Mouse (Mus musculus): ENCODE results near the gene Polh. TPM values are rescaled to one million over a fixed set of nuclear protein-coding genes. Genes with fewer than 3 reads are reported as not detected.

Polh gene
- total and polyA plus RNA-seq, 3 experiments = 22.2 to 30.8 TPM; not detected in 1

DNA sequence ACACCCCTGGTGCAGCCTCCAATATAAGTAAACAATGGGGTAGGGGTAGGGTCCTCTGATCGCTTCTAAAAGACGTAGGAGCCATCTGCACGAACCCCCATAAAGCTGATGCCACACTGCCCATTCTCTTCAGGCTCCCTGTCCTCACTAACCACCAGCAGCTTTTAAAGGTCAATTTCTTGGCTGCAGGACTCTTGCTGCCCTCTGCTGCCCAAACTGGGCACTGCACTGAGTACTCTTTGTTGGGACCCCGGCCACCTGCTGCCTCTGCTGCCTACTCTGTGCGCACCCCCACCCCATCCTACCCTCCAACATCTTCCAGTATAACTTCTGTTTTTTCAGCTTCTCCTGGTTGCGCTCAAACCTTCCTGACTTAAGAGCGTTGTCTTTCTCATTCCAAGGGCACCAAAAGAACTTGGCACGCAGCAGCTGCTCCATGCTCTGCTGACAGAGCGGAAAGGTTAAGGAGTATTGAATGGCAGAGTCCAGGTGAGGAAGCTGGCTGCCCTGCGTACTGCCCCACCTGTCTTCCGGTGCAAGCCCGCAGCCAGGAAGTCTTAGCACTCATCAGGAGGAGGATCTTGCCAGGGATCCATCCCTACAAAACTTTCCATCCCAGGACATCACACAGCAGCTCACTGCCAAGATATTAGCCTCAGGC, 70.3 kb downstream of the Polh start:
- Histone ChIP-seq H3K9me3 (replicated peaks; ENCODE audit: insufficient read depth, low read length) (no peaks in the 10 kb centered on the region), H3K4me1 (ENCODE audit: control insufficient read depth in 1 of 2, insufficient read depth in 2 of 2, low read length in 2 of 2) (peaks cover 2 to 13% of the 10 kb centered on the region in 2 experiments; a peak in 3 of 4 replicates), H3K27me3 (ENCODE audit: control insufficient read depth in 1 of 2, insufficient read depth in 2 of 2, low read length in 2 of 2) (no peaks in the 10 kb centered on the region), H3K9ac (ENCODE audit: control insufficient read depth, low read depth, low read length, poor library complexity, severe bottlenecking) (no peak overlapping the region), H3K36me3 (ENCODE audit: control insufficient read depth in 1 of 2, insufficient read depth in 2 of 2, low read length in 2 of 2) (peaks cover 0 to 6% of the 10 kb centered on the region in 2 experiments; a peak in 3 of 4 replicates), H3K4me3 (ENCODE audit: control insufficient read depth in 1 of 2, insufficient read depth in 1 of 2, low read depth in 2 of 2, low read length in 2 of 2) (no peak overlapping the region), H3K27ac (ENCODE audit: control insufficient read depth, low read depth, low read length) (no peak overlapping the region), H3K79me2 (ENCODE audit: control insufficient read depth, insufficient read depth, low read length, poor library complexity) (no peaks in the 10 kb centered on the region)
- DNase-seq (ENCODE audit: low read depth, low spot score) = peak; percentile 65
- TF ChIP-seq MAFK (IDR thresholded peaks at IDR 0.05; ENCODE audit: borderline replicate concordance, low read depth, low read length) = no peak
- TF ChIP-seq MXI1 (IDR thresholded peaks at IDR 0.05; ENCODE audit: low read depth, low read length) = no peak
- TF ChIP-seq SMC3 (IDR thresholded peaks at IDR 0.05; ENCODE audit: low read depth, low read length) = peak; percentile 90
- TF ChIP-seq CTCF (IDR thresholded peaks at IDR 0.05 in 2 of 3, conservative IDR thresholded peaks at IDR 0.05 in 1 of 3; ENCODE audit: control insufficient read depth in 1 of 3, insufficient read depth in 1 of 3, low read depth in 2 of 3, low read length in 3 of 3, poor library complexity in 1 of 3, severe bottlenecking in 1 of 3) = peak; percentile 82 to 90 (median 87)
- TF ChIP-seq SIN3A (IDR thresholded peaks at IDR 0.05; ENCODE audit: low read length) = peak; percentile 38; the same call in 1 of the 2 replicates
- TF ChIP-seq MYB (IDR thresholded peaks at IDR 0.05; ENCODE audit: low read depth, low read length) = no peak
- TF ChIP-seq CHD2 (IDR thresholded peaks at IDR 0.05; ENCODE audit: low read length) = no peak
- peak; percentile 90 for TF ChIP-seq RAD21 (IDR thresholded peaks at IDR 0.05; ENCODE audit: low read depth, low read length)
- TF ChIP-seq ZC3H11A (IDR thresholded peaks at IDR 0.05; ENCODE audit: low read depth, low read length) = peak; percentile 89
- TF ChIP-seq GABPA (IDR thresholded peaks at IDR 0.05; ENCODE audit: low read depth, low read length) = no peak

DNA sequence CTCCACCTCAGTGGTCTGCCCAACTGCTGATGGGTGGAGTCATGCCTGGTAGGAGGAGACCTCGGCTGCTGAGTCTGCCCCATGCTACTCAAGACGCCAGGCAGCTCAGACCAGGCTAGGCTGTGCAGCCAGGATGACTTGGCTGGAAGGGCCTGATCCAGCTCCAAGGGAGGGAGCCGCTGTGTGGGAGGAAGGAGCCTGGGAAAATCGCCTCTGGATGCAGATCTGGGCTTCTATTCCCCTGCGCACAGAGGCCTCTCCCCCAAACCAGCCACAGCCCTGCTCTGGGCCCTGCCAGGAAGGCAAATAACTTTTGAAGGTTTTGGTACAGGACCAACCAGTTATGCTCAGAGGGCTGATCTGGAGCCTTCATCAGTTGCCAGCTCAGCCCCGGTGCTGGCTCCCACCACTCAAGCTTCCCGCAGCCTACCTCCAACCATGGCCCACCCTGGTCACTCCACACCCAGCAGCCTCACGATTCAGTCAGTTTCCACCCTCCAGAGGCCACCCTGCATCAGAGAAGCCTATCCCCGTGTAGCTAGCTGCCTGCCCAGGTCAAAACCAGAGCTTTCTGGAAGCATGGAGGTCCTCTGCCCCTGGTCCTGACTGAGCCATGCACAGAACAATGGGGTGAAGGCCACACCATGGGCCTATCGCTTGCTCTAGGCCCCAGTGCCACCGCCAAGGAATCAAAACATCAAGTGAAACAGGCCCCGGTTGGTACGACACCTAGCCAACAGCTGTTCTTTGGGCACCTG, 72.5 kb downstream of the Polh start:
- 0 out of 2 replicates have a peak, but pooled peaks have one; percentile 8 for TF ChIP-seq POLR2AphosphoS2 (IDR thresholded peaks at IDR 0.05; ENCODE audit: low read length)
- TF ChIP-seq GATA1 (IDR thresholded peaks at IDR 0.05; ENCODE audit: low read depth, low read length) = no peak
- Histone ChIP-seq H3K79me2 (ENCODE audit: control insufficient read depth, insufficient read depth, low read length, poor library complexity) (no peaks in the 10 kb centered on the region), H3K4me1 (ENCODE audit: control insufficient read depth in 1 of 2, insufficient read depth in 2 of 2, low read length in 2 of 2) (peaks cover 2 to 13% of the 10 kb centered on the region in 2 experiments; a peak in 3 of 4 replicates), H3K4me3 (ENCODE audit: control insufficient read depth in 1 of 2, insufficient read depth in 1 of 2, low read depth in 2 of 2, low read length in 2 of 2) (no peak overlapping the region), H3K36me3 (ENCODE audit: control insufficient read depth in 1 of 2, insufficient read depth in 2 of 2, low read length in 2 of 2) (peaks cover 0 to 6% of the 10 kb centered on the region in 2 experiments; a peak in 3 of 4 replicates), H3K27me3 (ENCODE audit: control insufficient read depth in 1 of 2, insufficient read depth in 2 of 2, low read length in 2 of 2) (no peaks in the 10 kb centered on the region), H3K9me3 (replicated peaks; ENCODE audit: insufficient read depth, low read length) (no peaks in the 10 kb centered on the region), H3K27ac (ENCODE audit: control insufficient read depth, low read depth, low read length) (no peak overlapping the region), H3K9ac (ENCODE audit: control insufficient read depth, low read depth, low read length, poor library complexity, severe bottlenecking) (no peak overlapping the region)
- DNase-seq (ENCODE audit: low read depth, low spot score) = no peak
